Mouse (Mus musculus): ENCODE data around the gene AW549877. TPM values are rescaled to one million over a fixed set of nuclear protein-coding genes. Genes with fewer than 3 reads are reported as not detected.

The AW549877 gene
- polyA plus RNA-seq, 1 experiment from 2014 or later: 42.9 TPM

- Histone ChIP-seq H3K4me1 (ENCODE audit: insufficient read depth, low read length) (0 out of 2 replicates have a peak, but pooled peaks cover 13% of the 10 kb centered on the region), H3K9ac (replicated peaks; ENCODE audit: low read length) (no peak overlapping the region), H3K4me3 (ENCODE audit: low read length) (no peak overlapping the region), H3K9me3 (ENCODE audit: low read length) (peaks cover 7% of the 10 kb centered on the region; the same call in 1 of the 2 replicates), H3K27me3 (ENCODE audit: insufficient read depth, low read length) (no peaks in the 10 kb centered on the region), H3K27ac (ENCODE audit: low read length) (no peak overlapping the region), H3K36me3 (ENCODE audit: insufficient read depth, low read length) (no peaks in the 10 kb centered on the region), H3K4me2 (replicated peaks; ENCODE audit: low read depth, low read length) (no peak overlapping the region)
- 23% methylated on average over 4 of the region's 4 CpGs for WGBS
- ATAC-seq (ENCODE audit: low FRiP score, low TSS enrichment): no peak
Observed at GRCm38 (mm10) chr15:3957982-3958381, 37.6 kb downstream of the AW549877 start.

GRCm38 (mm10) chr15:3954971-3955370, 40.6 kb downstream of the AW549877 start:
- Histone ChIP-seq H3K4me1 (ENCODE audit: insufficient read depth, low read length) (no peaks in the 10 kb centered on the region), H3K9me3 (ENCODE audit: low read length) (peaks cover 7% of the 10 kb centered on the region; the same call in 1 of the 2 replicates), H3K9ac (replicated peaks; ENCODE audit: low read length) (no peak overlapping the region), H3K4me3 (ENCODE audit: low read length) (no peak overlapping the region), H3K27me3 (ENCODE audit: insufficient read depth, low read length) (no peaks in the 10 kb centered on the region), H3K4me2 (replicated peaks; ENCODE audit: low read depth, low read length) (no peak overlapping the region), H3K36me3 (ENCODE audit: insufficient read depth, low read length) (no peaks in the 10 kb centered on the region), H3K27ac (ENCODE audit: low read length) (no peak overlapping the region)
- no peak for ATAC-seq (ENCODE audit: low FRiP score, low TSS enrichment)
- 87% methylated on average over 2 of the region's 2 CpGs for WGBS

- no peak for ATAC-seq (ENCODE audit: low FRiP score, low TSS enrichment)
- Histone ChIP-seq H3K9me3 (ENCODE audit: low read length) (no peaks in the 10 kb centered on the region), H3K27ac (ENCODE audit: low read length) (no peak overlapping the region), H3K36me3 (ENCODE audit: insufficient read depth, low read length) (no peaks in the 10 kb centered on the region), H3K4me3 (ENCODE audit: low read length) (no peak overlapping the region), H3K9ac (replicated peaks; ENCODE audit: low read length) (no peak overlapping the region), H3K4me2 (replicated peaks; ENCODE audit: low read depth, low read length) (no peak overlapping the region), H3K27me3 (ENCODE audit: insufficient read depth, low read length) (no peaks in the 10 kb centered on the region), H3K4me1 (ENCODE audit: insufficient read depth, low read length) (no peaks in the 10 kb centered on the region)
- WGBS: 92% methylated on average over 2 of the region's 2 CpGs
Observed at GRCm38 (mm10) chr15:3938132-3938531, 57.4 kb downstream of the AW549877 start.

GRCm38 (mm10) chr15:3936056-3936455, 59.5 kb downstream of the AW549877 start:
- Histone ChIP-seq H3K4me2 (replicated peaks; ENCODE audit: low read depth, low read length) (no peak overlapping the region), H3K4me3 (ENCODE audit: low read length) (no peak overlapping the region), H3K9me3 (ENCODE audit: low read length) (no peaks in the 10 kb centered on the region), H3K27ac (ENCODE audit: low read length) (no peak overlapping the region), H3K36me3 (ENCODE audit: insufficient read depth, low read length) (no peaks in the 10 kb centered on the region), H3K27me3 (ENCODE audit: insufficient read depth, low read length) (no peaks in the 10 kb centered on the region), H3K4me1 (ENCODE audit: insufficient read depth, low read length) (no peaks in the 10 kb centered on the region), H3K9ac (replicated peaks; ENCODE audit: low read length) (no peak overlapping the region)
- WGBS: 86% methylated on average over 3 of the region's 3 CpGs
- ATAC-seq (ENCODE audit: low FRiP score, low TSS enrichment): no peak

- WGBS: 89% methylated on average over 4 of the region's 4 CpGs
- Histone ChIP-seq H3K4me2 (replicated peaks; ENCODE audit: low read depth, low read length) (no peak overlapping the region), H3K9ac (replicated peaks; ENCODE audit: low read length) (no peak overlapping the region), H3K4me1 (ENCODE audit: insufficient read depth, low read length) (no peaks in the 10 kb centered on the region), H3K36me3 (ENCODE audit: insufficient read depth, low read length) (no peaks in the 10 kb centered on the region), H3K27me3 (ENCODE audit: insufficient read depth, low read length) (no peaks in the 10 kb centered on the region), H3K27ac (ENCODE audit: low read length) (no peak overlapping the region), H3K9me3 (ENCODE audit: low read length) (no peaks in the 10 kb centered on the region), H3K4me3 (ENCODE audit: low read length) (no peak overlapping the region)
- ATAC-seq (ENCODE audit: low FRiP score, low TSS enrichment): no peak
Observed at GRCm38 (mm10) chr15:3933466-3933865, 62.1 kb downstream of the AW549877 start.

Other genes starting within 250 kb of the AW549877 start
- gene Fbxo4, start 16.2 kb downstream of the AW549877 start, polyA plus RNA-seq (2015; fragmentation: Nextera tagmentation; extraction: Ambion mirVana): 10.5 and 12.4 TPM in 2 replicates
- gene Oxct1, start 30.6 kb upstream of the AW549877 start, polyA plus RNA-seq (2015; fragmentation: Nextera tagmentation; extraction: Ambion mirVana): 347 and 363 TPM in 2 replicates